Mouse (Mus musculus) CH12.LX (cell line): ENCODE results near the gene Eps15. TPM values are rescaled to one million over a fixed set of nuclear protein-coding genes. Genes with fewer than 3 reads are reported as not detected.

Experiments used
- polyA plus RNA-seq: library from polyadenylated mRNA; unstranded; fragments of >175 nt; gene quantifications from 2 replicates; pipeline ENCODE4 v1.2.1, GENCODE M21; 2012; ENCODE audit warnings: low read depth; ENCODE audit not compliant: insufficient read length
- total RNA-seq, 2 experiments: library from RNA; depleted of rRNA; stranded (reverse); fragments of 300-350 nt in 1 of 2; fragments of >200 nt in 1 of 2; gene quantifications; 2 replicates each; pipeline ENCODE4 v1.2.3; 2012 to 2014

Eps15 gene
- total and polyA plus RNA-seq, 3 experiments: 23.4 to 60.4 (median 39.6) TPM

Other genes starting within 250 kb of the Eps15 start
- 51.6 and 55.5 TPM in 2 replicates for gene Osbpl9, start 78.0 kb upstream of the Eps15 start, total RNA-seq (2012; rRNA removed)
- gene Osbpl9, start 78.0 kb upstream of the Eps15 start, total RNA-seq (2014; rRNA removed): 59.2 and 66.0 TPM in 2 replicates
- gene Osbpl9, start 78.0 kb upstream of the Eps15 start, polyA plus RNA-seq: 73.5 and 77.0 TPM in 2 replicates
- not detected in 2 replicates for gene Calr4, start 45.8 kb upstream of the Eps15 start, total RNA-seq (2012; rRNA removed)
- gene Calr4, start 45.8 kb upstream of the Eps15 start, total RNA-seq (2014; rRNA removed): not detected in 2 replicates
- gene Calr4, start 45.8 kb upstream of the Eps15 start, polyA plus RNA-seq: not detected in 2 replicates
- 0.29 and 0.30 TPM in 2 replicates for gene Ttc39a, start 126.4 kb downstream of the Eps15 start, total RNA-seq (2012; rRNA removed)
- 0.32 and 0.36 TPM in 2 replicates for gene Ttc39a, start 126.4 kb downstream of the Eps15 start, total RNA-seq (2014; rRNA removed)
- gene Ttc39a, start 126.4 kb downstream of the Eps15 start, polyA plus RNA-seq: 0.64 and 0.90 TPM in 2 replicates
- 11.4 and 11.9 TPM in 2 replicates for gene Rnf11, start 204.5 kb downstream of the Eps15 start, total RNA-seq (2012; rRNA removed)
- 30.9 and 32.5 TPM in 2 replicates for gene Rnf11, start 204.5 kb downstream of the Eps15 start, total RNA-seq (2014; rRNA removed)
- 13.7 and 14.8 TPM in 2 replicates for gene Rnf11, start 204.5 kb downstream of the Eps15 start, polyA plus RNA-seq